Mouse (Mus musculus): ENCODE results near the gene Bmp4. TPM values are rescaled to one million over a fixed set of nuclear protein-coding genes. Genes with fewer than 3 reads are reported as not detected.
A peak's percentile ranks its signal among the peaks of the same experiment; 100 is the strongest.

Bmp4 gene
- total and polyA plus RNA-seq, 2 experiments = 1.8 to 5.2 TPM

GRCm38 (mm10) chr14:46408319-46408718 is 17.9 kb upstream of the Bmp4 start:
- no peak overlapping the region for H3K9ac ChIP-seq (ENCODE audit: low read depth, low read length)
- H3K4me1 ChIP-seq (ENCODE audit: control insufficient read depth, insufficient read depth, low read length) = no peaks in the 10 kb centered on the region; the same call in 1 of the 2 replicates
- H3K27me3 ChIP-seq (ENCODE audit: control insufficient read depth, insufficient read depth, low read length) = no peaks in the 10 kb centered on the region
- 78% methylated on average over 3 of the region's 3 CpGs for WGBS
- TF ChIP-seq POLR2A (IDR thresholded peaks at IDR 0.05; ENCODE audit: extremely low read depth, insufficient read depth, low read length) = no peak
- no peak for TF ChIP-seq CTCF (IDR thresholded peaks at IDR 0.05; ENCODE audit: low read depth, low read length)
- no peak for DNase-seq (ENCODE audit: extremely low read depth, low read depth, low spot score)
- H3K79me2 ChIP-seq (ENCODE audit: control insufficient read depth, insufficient read depth, low read length) = no peaks in the 10 kb centered on the region
- H3K27ac ChIP-seq (replicated peaks; ENCODE audit: insufficient read depth, low read depth, low read length) = no peak overlapping the region
- H3K4me3 ChIP-seq (ENCODE audit: insufficient read depth, low read depth, low read length) = no peak overlapping the region
- H3K36me3 ChIP-seq (ENCODE audit: control insufficient read depth, insufficient read depth, low read length) = no peaks in the 10 kb centered on the region

DNA sequence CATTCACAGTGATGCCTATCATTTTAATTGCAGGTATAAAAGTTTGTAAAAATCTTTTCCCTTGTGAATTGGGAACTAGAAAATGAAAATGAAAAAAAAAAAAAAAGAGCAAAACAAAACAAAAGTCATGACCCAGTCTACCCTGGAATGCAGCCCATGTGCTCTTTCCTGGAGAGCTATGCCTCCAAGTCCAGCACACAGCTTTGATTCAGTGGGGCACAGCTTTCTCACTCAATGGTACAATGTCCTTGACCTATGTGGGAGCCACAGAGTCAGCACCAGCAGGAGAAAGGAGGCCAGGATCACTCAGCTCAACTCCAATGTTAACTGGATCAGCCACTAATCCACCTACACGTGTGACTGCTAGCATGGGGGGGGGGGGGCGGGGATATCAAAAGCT is 9.5 kb upstream of the Bmp4 start:
- H3K9ac ChIP-seq (ENCODE audit: low read depth, low read length) = no peak overlapping the region
- 65% methylated on average over 2 of the region's 2 CpGs for WGBS
- TF ChIP-seq CTCF (IDR thresholded peaks at IDR 0.05; ENCODE audit: low read depth, low read length) = no peak
- TF ChIP-seq POLR2A (IDR thresholded peaks at IDR 0.05; ENCODE audit: extremely low read depth, insufficient read depth, low read length) = no peak
- no peaks in the 10 kb centered on the region for H3K36me3 ChIP-seq (ENCODE audit: control insufficient read depth, insufficient read depth, low read length)
- H3K27ac ChIP-seq (replicated peaks; ENCODE audit: insufficient read depth, low read depth, low read length) = no peak overlapping the region
- no peaks in the 10 kb centered on the region for H3K79me2 ChIP-seq (ENCODE audit: control insufficient read depth, insufficient read depth, low read length)
- H3K4me1 ChIP-seq (ENCODE audit: control insufficient read depth, insufficient read depth, low read length) = no peaks in the 10 kb centered on the region; the same call in 1 of the 2 replicates
- H3K27me3 ChIP-seq (ENCODE audit: control insufficient read depth, insufficient read depth, low read length) = peaks cover 3% of the 10 kb centered on the region; the same call in 1 of the 2 replicates
- H3K4me3 ChIP-seq (ENCODE audit: insufficient read depth, low read depth, low read length) = no peak overlapping the region
- DNase-seq (ENCODE audit: extremely low read depth, low read depth, low spot score) = peak; percentile 28

GRCm38 (mm10) chr14:46398091-46398695 is 7.7 kb upstream of the Bmp4 start:
- Histone ChIP-seq H3K79me2 (ENCODE audit: control insufficient read depth, insufficient read depth, low read length) (no peaks in the 10 kb centered on the region), H3K9ac (ENCODE audit: low read depth, low read length) (no peak overlapping the region), H3K36me3 (ENCODE audit: control insufficient read depth, insufficient read depth, low read length) (no peaks in the 10 kb centered on the region), H3K4me3 (ENCODE audit: insufficient read depth, low read depth, low read length) (no peak overlapping the region), H3K27me3 (ENCODE audit: control insufficient read depth, insufficient read depth, low read length) (peaks cover 3% of the 10 kb centered on the region; the same call in 1 of the 2 replicates), H3K4me1 (ENCODE audit: control insufficient read depth, insufficient read depth, low read length) (no peaks in the 10 kb centered on the region), H3K27ac (replicated peaks; ENCODE audit: insufficient read depth, low read depth, low read length) (no peak overlapping the region)
- no peak for TF ChIP-seq POLR2A (IDR thresholded peaks at IDR 0.05; ENCODE audit: extremely low read depth, insufficient read depth, low read length)
- TF ChIP-seq CTCF (IDR thresholded peaks at IDR 0.05; ENCODE audit: low read depth, low read length) = no peak
- DNase-seq (ENCODE audit: extremely low read depth, low read depth, low spot score) = no peak
- whole genome bisulfite sequencing = 9% methylated on average over 27 of the region's 27 CpGs

- Histone ChIP-seq H3K27me3 (ENCODE audit: control insufficient read depth, insufficient read depth, low read length) (0 out of 2 replicates have a peak, but pooled peaks cover 2% of the 10 kb centered on the region), H3K36me3 (ENCODE audit: control insufficient read depth, insufficient read depth, low read length) (no peaks in the 10 kb centered on the region), H3K9ac (ENCODE audit: low read depth, low read length) (no peak overlapping the region), H3K4me3 (ENCODE audit: insufficient read depth, low read depth, low read length) (no peak overlapping the region), H3K4me1 (ENCODE audit: control insufficient read depth, insufficient read depth, low read length) (peaks cover 2% of the 10 kb centered on the region; the same call in 1 of the 2 replicates), H3K79me2 (ENCODE audit: control insufficient read depth, insufficient read depth, low read length) (no peaks in the 10 kb centered on the region), H3K27ac (replicated peaks; ENCODE audit: insufficient read depth, low read depth, low read length) (no peak overlapping the region)
- TF ChIP-seq CTCF (IDR thresholded peaks at IDR 0.05; ENCODE audit: low read depth, low read length) = no peak
- TF ChIP-seq POLR2A (IDR thresholded peaks at IDR 0.05; ENCODE audit: extremely low read depth, insufficient read depth, low read length) = no peak
- DNase-seq (ENCODE audit: extremely low read depth, low read depth, low spot score) = no peak
- 59% methylated on average over 6 of the region's 6 CpGs for WGBS
Observed at GRCm38 (mm10) chr14:46391621-46392170, 1.2 kb upstream of the Bmp4 start.

GRCm38 (mm10) chr14:46389438-46390248 is 826 bp downstream of the Bmp4 start:
- TF ChIP-seq CTCF (IDR thresholded peaks at IDR 0.05; ENCODE audit: low read depth, low read length) (no peak), POLR2A (IDR thresholded peaks at IDR 0.05; ENCODE audit: extremely low read depth, insufficient read depth, low read length) (no peak)
- Histone ChIP-seq H3K4me1 (ENCODE audit: control insufficient read depth, insufficient read depth, low read length) (peaks cover 6% of the 10 kb centered on the region; the same call in 1 of the 2 replicates), H3K27ac (replicated peaks; ENCODE audit: insufficient read depth, low read depth, low read length) (no peak overlapping the region), H3K27me3 (ENCODE audit: control insufficient read depth, insufficient read depth, low read length) (0 out of 2 replicates have a peak, but pooled peaks cover 2% of the 10 kb centered on the region), H3K9ac (ENCODE audit: low read depth, low read length) (peak overlapping the region; percentile 46), H3K36me3 (ENCODE audit: control insufficient read depth, insufficient read depth, low read length) (no peaks in the 10 kb centered on the region), H3K4me3 (ENCODE audit: insufficient read depth, low read depth, low read length) (peak overlapping the region; percentile 65), H3K79me2 (ENCODE audit: control insufficient read depth, insufficient read depth, low read length) (no peaks in the 10 kb centered on the region)
- 20% methylated on average over 24 of the region's 24 CpGs for WGBS
- DNase-seq (ENCODE audit: extremely low read depth, low read depth, low spot score) = no peak

All from liver, adult 2 months (tissue).